Mouse (Mus musculus): ENCODE data around the gene Zfp672. TPM values are rescaled to one million over a fixed set of nuclear protein-coding genes. Genes with fewer than 3 reads are reported as not detected.

Gene Zfp672
- total and polyA plus RNA-seq, 2 experiments, result 18.6 to 20.7 TPM

GRCm38 (mm10) chr11:58290812-58291211 lies 39.3 kb downstream of the Zfp672 start:
- Histone ChIP-seq H3K79me2 (ENCODE audit: control insufficient read depth, insufficient read depth, low read length) (no peaks in the 10 kb centered on the region), H3K9ac (ENCODE audit: low read depth, low read length) (no peak overlapping the region), H3K27me3 (ENCODE audit: control insufficient read depth, insufficient read depth, low read length) (no peaks in the 10 kb centered on the region; the same call in 1 of the 2 replicates), H3K27ac (replicated peaks; ENCODE audit: insufficient read depth, low read depth, low read length) (no peak overlapping the region), H3K4me1 (ENCODE audit: control insufficient read depth, insufficient read depth, low read length) (no peaks in the 10 kb centered on the region), H3K4me3 (ENCODE audit: insufficient read depth, low read depth, low read length) (no peak overlapping the region), H3K36me3 (ENCODE audit: control insufficient read depth, insufficient read depth, low read length) (no peaks in the 10 kb centered on the region)
- TF ChIP-seq CTCF (IDR thresholded peaks at IDR 0.05; ENCODE audit: low read depth, low read length), result no peak
- no peak for TF ChIP-seq POLR2A (IDR thresholded peaks at IDR 0.05; ENCODE audit: extremely low read depth, insufficient read depth, low read length)
- DNase-seq (ENCODE audit: extremely low read depth, low read depth, low spot score), result no peak
- WGBS, result 90% methylated on average over 4 of the region's 4 CpGs

- no peaks in the 10 kb centered on the region for H3K79me2 ChIP-seq (ENCODE audit: control insufficient read depth, insufficient read depth, low read length)
- WGBS, result 77% methylated on average over 9 of the region's 9 CpGs
- H3K4me1 ChIP-seq (ENCODE audit: control insufficient read depth, insufficient read depth, low read length), result no peaks in the 10 kb centered on the region
- TF ChIP-seq POLR2A (IDR thresholded peaks at IDR 0.05; ENCODE audit: extremely low read depth, insufficient read depth, low read length) (no peak), CTCF (IDR thresholded peaks at IDR 0.05; ENCODE audit: low read depth, low read length) (no peak)
- H3K27me3 ChIP-seq (ENCODE audit: control insufficient read depth, insufficient read depth, low read length), result no peaks in the 10 kb centered on the region; the same call in 1 of the 2 replicates
- H3K9ac ChIP-seq (ENCODE audit: low read depth, low read length), result no peak overlapping the region
- H3K4me3 ChIP-seq (ENCODE audit: insufficient read depth, low read depth, low read length), result no peak overlapping the region
- no peak overlapping the region for H3K27ac ChIP-seq (replicated peaks; ENCODE audit: insufficient read depth, low read depth, low read length)
- no peaks in the 10 kb centered on the region for H3K36me3 ChIP-seq (ENCODE audit: control insufficient read depth, insufficient read depth, low read length)
- no peak for DNase-seq (ENCODE audit: extremely low read depth, low read depth, low spot score)
Measured at GRCm38 (mm10) chr11:58289992-58290682, 40.0 kb downstream of the Zfp672 start.

GRCm38 (mm10) chr11:58282518-58282917 lies 47.6 kb downstream of the Zfp672 start:
- H3K79me2 ChIP-seq (ENCODE audit: control insufficient read depth, insufficient read depth, low read length), result no peaks in the 10 kb centered on the region
- no peaks in the 10 kb centered on the region for H3K4me1 ChIP-seq (ENCODE audit: control insufficient read depth, insufficient read depth, low read length)
- no peak for DNase-seq (ENCODE audit: extremely low read depth, low read depth, low spot score)
- WGBS, result 83% methylated on average over 5 of the region's 5 CpGs
- H3K4me3 ChIP-seq (ENCODE audit: insufficient read depth, low read depth, low read length), result no peak overlapping the region
- H3K36me3 ChIP-seq (ENCODE audit: control insufficient read depth, insufficient read depth, low read length), result no peaks in the 10 kb centered on the region
- H3K27ac ChIP-seq (replicated peaks; ENCODE audit: insufficient read depth, low read depth, low read length), result no peak overlapping the region
- H3K27me3 ChIP-seq (ENCODE audit: control insufficient read depth, insufficient read depth, low read length), result no peaks in the 10 kb centered on the region
- TF ChIP-seq CTCF (IDR thresholded peaks at IDR 0.05; ENCODE audit: low read depth, low read length), result no peak
- TF ChIP-seq POLR2A (IDR thresholded peaks at IDR 0.05; ENCODE audit: extremely low read depth, insufficient read depth, low read length), result no peak
- H3K9ac ChIP-seq (ENCODE audit: low read depth, low read length), result no peak overlapping the region

DNA sequence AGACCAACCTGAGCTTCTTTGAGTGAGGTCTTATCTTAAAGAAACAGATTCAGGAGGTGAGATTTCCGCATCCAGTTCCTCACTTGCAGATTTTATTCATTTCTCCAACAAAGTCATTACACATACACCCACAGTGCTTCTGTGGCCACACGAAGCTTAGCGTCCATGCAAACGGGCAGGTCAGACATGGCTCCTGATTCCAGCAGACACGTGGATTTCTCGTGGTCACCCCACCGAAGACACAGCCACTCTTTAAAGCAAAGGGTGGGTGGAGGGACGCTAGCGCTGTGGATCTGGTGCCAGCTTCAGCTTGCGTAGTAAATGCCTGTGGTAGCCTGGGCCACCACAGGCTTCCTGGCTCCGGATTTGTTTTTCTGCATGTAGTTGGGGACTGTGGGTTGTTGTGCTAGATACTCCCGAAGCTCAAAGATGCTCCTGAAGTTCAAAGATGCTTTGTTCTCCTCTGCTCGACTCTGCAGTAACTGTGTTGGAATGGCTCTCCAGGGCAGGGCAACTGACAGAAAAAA lies 48.1 kb downstream of the Zfp672 start:
- DNase-seq (ENCODE audit: extremely low read depth, low read depth, low spot score), result no peak
- no peaks in the 10 kb centered on the region for H3K27me3 ChIP-seq (ENCODE audit: control insufficient read depth, insufficient read depth, low read length)
- no peak overlapping the region for H3K4me3 ChIP-seq (ENCODE audit: insufficient read depth, low read depth, low read length)
- no peaks in the 10 kb centered on the region for H3K4me1 ChIP-seq (ENCODE audit: control insufficient read depth, insufficient read depth, low read length)
- TF ChIP-seq CTCF (IDR thresholded peaks at IDR 0.05; ENCODE audit: low read depth, low read length) (no peak), POLR2A (IDR thresholded peaks at IDR 0.05; ENCODE audit: extremely low read depth, insufficient read depth, low read length) (no peak)
- H3K27ac ChIP-seq (replicated peaks; ENCODE audit: insufficient read depth, low read depth, low read length), result no peak overlapping the region
- no peaks in the 10 kb centered on the region for H3K36me3 ChIP-seq (ENCODE audit: control insufficient read depth, insufficient read depth, low read length)
- H3K9ac ChIP-seq (ENCODE audit: low read depth, low read length), result no peak overlapping the region
- WGBS, result 85% methylated on average over 13 of the region's 13 CpGs
- H3K79me2 ChIP-seq (ENCODE audit: control insufficient read depth, insufficient read depth, low read length), result no peaks in the 10 kb centered on the region

GRCm38 (mm10) chr11:58275756-58276155 lies 54.4 kb downstream of the Zfp672 start:
- H3K4me3 ChIP-seq (ENCODE audit: insufficient read depth, low read depth, low read length), result no peak overlapping the region
- H3K4me1 ChIP-seq (ENCODE audit: control insufficient read depth, insufficient read depth, low read length), result no peaks in the 10 kb centered on the region; the same call in 1 of the 2 replicates
- no peaks in the 10 kb centered on the region for H3K36me3 ChIP-seq (ENCODE audit: control insufficient read depth, insufficient read depth, low read length)
- H3K9ac ChIP-seq (ENCODE audit: low read depth, low read length), result no peak overlapping the region
- H3K27ac ChIP-seq (replicated peaks; ENCODE audit: insufficient read depth, low read depth, low read length), result no peak overlapping the region
- WGBS, result 84% methylated on average over 4 of the region's 4 CpGs
- H3K79me2 ChIP-seq (ENCODE audit: control insufficient read depth, insufficient read depth, low read length), result no peaks in the 10 kb centered on the region
- no peak for TF ChIP-seq POLR2A (IDR thresholded peaks at IDR 0.05; ENCODE audit: extremely low read depth, insufficient read depth, low read length)
- TF ChIP-seq CTCF (IDR thresholded peaks at IDR 0.05; ENCODE audit: low read depth, low read length), result no peak
- 0 out of 2 replicates have a peak, but pooled peaks cover 2% of the 10 kb centered on the region for H3K27me3 ChIP-seq (ENCODE audit: control insufficient read depth, insufficient read depth, low read length)
- DNase-seq (ENCODE audit: extremely low read depth, low read depth, low spot score), result no peak

DNA sequence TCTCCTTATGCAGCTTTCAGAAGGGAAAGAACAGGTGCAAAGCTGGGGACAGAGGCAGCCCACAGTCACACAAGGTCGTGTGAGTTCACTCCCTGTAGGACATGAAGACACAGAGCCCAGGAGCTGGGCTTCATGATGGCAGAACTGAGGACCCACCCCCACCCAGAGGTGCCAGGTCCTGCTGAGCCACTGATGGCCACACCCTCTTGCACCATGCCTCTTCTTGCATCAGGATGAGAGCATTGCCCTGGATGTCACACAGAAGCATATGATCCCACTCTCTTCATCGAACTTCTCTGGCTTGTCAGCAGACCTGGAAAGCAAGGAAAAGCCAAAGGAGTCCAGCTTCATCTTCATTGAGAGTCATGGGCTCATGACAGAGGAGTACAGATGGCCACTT lies 55.6 kb downstream of the Zfp672 start, which contains the start of gene 4930438A08Rik:
Gene 4930438A08Rik (plus strand): TSS at position 228 of the 400 bp plus-strand sequence.
- peak; percentile 13 for DNase-seq (ENCODE audit: extremely low read depth, low read depth, low spot score)
- WGBS, result 25% methylated on average over 2 of the region's 2 CpGs
- no peak within 1 kb of the TSS for H3K27ac ChIP-seq (replicated peaks; ENCODE audit: insufficient read depth, low read depth, low read length)
- no peaks in the 10 kb centered on the region for H3K36me3 ChIP-seq (ENCODE audit: control insufficient read depth, insufficient read depth, low read length)
- H3K9ac ChIP-seq (ENCODE audit: low read depth, low read length), result no peak within 1 kb of the TSS
- H3K4me3 ChIP-seq (ENCODE audit: insufficient read depth, low read depth, low read length), result no peak within 1 kb of the TSS
- 0 out of 2 replicates have a peak, but pooled peaks cover 2% of the 10 kb centered on the region for H3K27me3 ChIP-seq (ENCODE audit: control insufficient read depth, insufficient read depth, low read length)
- H3K4me1 ChIP-seq (ENCODE audit: control insufficient read depth, insufficient read depth, low read length), result no peaks in the 10 kb centered on the region; the same call in 1 of the 2 replicates
- TF ChIP-seq POLR2A (IDR thresholded peaks at IDR 0.05; ENCODE audit: extremely low read depth, insufficient read depth, low read length), result no peak
- no peaks in the 10 kb centered on the region for H3K79me2 ChIP-seq (ENCODE audit: control insufficient read depth, insufficient read depth, low read length)

All from liver, adult 2 months (tissue).